Mouse (Mus musculus): ENCODE data around the gene Rdh16f2.
"Not testable (repeated sequence)": the region's sequence is repeated elsewhere in the genome, so short reads cannot be mapped to it uniquely, and the experiment has no call there.

The Rdh16f2 gene

DNA sequence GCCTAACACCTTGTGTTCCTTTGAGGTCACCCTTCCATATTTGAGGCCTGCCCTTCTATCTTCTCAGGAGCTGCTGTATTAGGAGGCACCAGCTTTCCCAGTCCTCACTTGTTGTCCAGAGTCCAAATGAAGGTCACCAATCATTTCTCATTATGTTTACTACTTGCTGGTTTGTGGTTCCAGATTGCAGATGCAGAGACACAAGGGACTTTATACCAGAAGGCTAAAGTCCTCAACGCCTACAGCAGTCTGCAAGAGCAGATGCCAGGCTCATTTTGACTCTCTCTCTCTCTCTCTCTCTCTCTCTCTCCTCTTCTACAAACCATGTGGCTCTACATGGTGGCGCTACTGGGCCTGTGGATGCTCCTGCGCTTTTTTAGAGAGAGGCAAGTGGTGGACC is at the start of gene Rdh16f2:
TSS of gene Rdh16f2 (plus strand) at position 243 of the 400 bp plus-strand sequence.
- DNase-seq (ENCODE audit: low spot score): no peak

DNA sequence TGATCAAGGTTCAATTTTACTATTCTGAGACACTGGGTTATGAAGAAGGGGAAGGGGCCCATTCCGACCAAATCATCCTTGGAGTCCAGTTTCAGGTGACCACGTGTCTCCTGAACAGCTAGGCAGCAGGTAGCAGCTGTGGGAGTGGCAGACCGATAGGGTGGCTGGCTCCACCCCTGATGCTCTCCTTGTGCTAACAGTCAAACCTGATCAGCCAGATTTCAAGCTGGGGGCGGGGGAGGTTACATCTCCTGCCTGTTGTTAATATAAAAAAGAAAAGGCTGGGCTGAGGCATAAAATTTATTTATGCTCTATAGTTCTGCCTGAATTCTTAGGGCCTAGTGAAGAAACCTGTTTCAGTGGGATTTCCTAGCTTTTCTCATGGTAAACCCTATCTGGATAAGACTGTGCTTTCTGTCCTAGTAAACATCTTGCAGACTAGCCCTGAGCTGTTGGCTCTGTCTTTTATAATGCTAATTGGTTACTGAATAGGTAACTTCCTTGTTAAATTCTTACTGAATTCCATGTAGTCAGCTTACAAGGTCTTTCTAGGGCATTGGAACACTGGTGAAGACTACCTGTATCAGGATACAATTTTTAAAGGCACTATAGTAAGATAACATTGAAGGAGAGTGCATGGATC is 48.9 kb upstream of the Rdh16f2 start:
- DNase-seq (ENCODE audit: low spot score): not testable (repeated sequence)

DNA sequence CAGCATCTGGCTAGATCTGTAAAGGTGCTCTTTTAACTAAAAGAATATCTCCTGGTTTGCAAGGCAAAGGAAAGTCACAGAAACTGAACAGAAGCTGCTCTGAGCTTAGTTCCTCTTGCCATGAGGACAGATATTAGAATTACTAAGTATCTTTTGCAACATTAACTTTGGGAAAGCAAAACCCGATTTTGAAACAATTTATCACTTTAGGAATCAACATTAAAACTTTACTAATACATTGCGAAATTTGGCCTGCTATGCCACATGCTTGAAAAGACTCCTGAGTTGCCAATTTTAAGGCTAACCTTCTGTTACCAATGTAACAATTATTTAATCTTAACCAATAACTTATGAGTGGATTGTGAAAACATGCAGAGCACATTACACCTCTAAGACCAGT is 44.5 kb upstream of the Rdh16f2 start:
- DNase-seq (ENCODE audit: low spot score): not testable (repeated sequence)

DNA sequence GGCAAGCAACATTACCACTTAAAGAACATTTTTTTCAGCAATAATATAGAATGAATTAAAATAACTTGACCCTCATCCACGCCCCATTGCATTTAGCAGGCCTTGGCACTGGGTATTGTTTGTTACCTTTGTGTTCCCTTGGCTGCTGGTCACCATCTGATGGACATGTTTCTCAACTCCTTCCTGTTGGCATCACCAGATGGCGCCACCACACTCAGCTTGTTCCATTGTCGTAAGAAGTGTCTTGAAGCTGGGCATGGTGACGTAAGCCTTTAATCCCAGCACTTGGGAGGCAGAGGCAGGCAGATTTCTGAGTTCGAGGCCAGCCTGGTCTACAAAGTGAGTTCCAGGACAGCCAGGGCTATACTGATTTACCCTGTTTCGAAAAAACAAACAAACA is 40.9 kb upstream of the Rdh16f2 start:
- peak; percentile 46 for DNase-seq (ENCODE audit: low spot score)

DNA sequence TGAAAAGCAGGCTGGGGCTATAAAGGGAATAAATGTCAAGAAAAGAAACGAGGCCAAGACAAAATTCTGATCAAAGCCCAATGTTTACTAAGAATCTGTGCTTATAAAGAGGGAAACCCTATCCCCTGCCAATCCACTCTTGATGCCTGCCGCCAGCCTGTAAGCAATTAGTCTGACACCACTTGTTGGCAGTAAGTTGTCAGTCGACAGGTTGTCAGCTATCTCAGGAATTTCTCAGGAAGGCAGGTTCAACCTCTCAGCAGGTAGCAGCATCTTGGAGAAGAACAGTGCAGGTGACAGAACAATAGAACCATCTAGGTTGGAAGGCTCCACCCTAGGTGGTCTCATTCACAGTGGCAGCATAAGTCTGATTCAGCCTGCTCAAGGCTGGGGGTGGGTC is 37.2 kb upstream of the Rdh16f2 start:
- no peak for DNase-seq (ENCODE audit: low spot score)

DNA sequence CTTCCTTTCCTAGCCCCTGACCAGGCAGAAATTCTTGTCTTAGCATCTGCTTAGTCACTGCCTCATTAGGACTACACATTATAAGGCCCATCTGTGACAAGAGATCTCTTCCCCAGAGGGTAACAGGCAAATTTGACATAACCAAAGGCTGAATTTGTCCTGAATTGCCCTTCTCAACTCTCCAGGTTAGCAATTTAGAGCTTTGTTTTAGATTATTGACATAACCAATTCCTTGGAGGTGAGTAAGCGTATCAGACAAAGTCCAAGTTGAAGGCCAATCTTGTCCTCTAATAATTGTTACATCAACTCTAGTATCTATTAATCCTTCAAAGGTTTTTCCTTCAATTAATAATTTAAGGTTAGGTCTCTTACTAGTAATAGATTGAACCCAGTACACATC is 32.1 kb upstream of the Rdh16f2 start:
- not testable (repeated sequence) for DNase-seq (ENCODE audit: low spot score)

DNA sequence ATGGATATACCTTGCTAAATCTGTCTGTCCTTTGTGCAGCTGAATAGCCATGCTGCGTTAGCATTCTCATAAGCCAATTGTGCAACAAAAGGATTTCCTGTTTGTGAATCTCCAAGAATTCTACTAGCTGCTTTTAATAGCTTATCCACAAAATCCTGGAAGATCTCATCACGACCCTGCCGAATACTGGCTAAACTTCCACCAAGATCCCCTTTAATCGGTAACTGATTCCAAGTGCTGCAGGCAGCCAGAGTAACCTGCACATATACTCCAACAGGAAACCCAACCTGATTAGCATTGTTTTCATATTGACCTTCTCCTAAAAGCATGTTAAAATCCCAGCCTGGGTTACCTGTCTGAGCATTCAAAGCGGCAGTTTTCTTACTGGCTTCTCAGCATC is 31.0 kb upstream of the Rdh16f2 start:
- DNase-seq (ENCODE audit: low spot score): no peak

DNA sequence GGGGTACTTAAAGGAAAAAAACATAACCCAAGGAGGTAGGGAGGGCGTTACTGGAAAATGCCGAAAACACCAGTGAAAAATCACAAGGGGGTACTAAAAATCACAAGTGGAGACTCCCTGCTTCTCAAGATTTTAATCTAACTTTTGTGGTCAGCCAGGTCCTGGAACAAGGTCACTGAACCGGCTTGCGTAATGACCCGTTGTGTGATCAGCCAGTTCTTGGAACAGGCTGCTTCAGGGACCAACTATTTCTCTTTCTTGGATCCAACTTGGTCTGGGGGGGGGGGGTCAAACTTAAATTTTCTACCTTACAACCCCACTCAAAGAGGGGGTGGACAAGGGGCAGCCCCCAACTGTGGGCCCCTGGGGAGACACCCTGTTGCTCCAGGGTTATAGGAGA is 28.5 kb upstream of the Rdh16f2 start:
- not testable (repeated sequence) for DNase-seq (ENCODE audit: low spot score)

DNA sequence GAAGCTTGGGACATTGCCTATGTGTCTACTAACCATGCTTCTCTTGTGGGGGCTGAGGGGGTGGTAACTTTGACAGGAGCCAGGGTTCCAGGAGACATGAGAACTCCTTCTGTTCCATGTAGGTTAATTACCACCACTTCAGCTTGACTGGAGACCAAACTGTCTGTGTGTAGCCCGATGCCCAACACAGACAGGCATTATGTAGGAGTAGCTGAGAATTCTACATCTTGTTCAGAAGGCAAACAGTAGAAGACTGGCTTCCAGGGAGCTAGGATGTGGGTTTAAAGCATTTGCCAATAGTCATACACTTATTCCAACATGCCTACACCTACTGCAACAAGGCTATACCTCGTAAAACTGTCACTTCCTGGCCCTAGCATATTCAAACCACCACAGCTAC is 27.7 kb upstream of the Rdh16f2 start:
- DNase-seq (ENCODE audit: low spot score): no peak

DNA sequence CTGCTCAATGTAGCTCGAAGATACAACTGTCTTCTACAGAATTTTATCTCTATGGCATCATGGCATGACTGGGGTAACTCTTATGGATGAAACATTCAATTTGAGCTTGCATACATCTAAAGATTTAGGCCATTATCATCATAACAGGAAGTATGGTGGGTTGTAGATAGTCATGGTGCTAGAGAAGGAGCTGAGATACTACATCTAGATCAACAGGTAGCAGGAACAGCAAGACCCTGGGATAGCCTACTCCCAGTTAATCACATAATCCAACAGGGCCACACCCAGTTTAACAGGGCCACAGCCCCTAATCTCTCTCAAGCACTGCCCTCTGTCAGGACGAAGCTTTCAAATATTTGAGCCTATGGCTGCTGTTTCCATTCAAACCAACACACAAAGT is 25.5 kb upstream of the Rdh16f2 start:
- DNase-seq (ENCODE audit: low spot score): no peak

DNA sequence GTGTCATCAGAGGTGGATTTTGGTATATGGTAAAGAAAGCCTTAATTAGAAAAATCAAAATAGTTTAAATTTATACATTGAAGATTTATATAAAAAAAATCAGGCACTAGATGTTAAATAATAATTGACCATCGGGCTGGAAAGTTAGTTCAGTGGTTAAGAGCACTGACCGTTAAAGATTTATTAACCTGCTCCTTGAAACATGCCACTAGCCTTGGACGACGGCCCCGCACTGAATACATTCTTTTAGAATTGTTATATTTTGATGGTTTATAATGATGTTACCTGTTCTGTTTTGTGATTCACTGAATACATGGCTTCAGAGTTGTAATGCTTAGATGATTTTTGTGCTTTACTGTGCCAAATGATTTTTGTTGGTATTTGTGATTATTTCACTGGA is 20.3 kb upstream of the Rdh16f2 start:
- not testable (repeated sequence) for DNase-seq (ENCODE audit: low spot score)

DNA sequence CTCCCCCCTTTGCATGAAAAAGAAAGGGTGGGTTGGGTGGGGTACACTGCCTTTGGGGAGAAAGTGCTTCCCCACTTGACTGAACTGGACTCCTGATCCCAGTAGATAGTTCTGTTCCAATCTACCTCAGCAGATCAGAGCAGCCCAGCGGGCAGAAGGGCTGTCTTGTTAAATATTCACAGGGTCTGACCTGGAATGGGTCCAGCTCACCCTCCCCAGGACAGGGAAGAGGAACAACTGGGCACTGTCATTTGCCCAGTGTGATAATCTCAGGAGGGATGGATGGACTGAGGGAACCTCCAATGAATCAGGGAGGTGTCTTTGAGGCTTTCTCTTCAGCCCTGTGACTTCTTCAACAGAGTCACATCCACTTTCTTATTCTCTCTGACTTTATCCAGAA is 18.2 kb upstream of the Rdh16f2 start:
- no peak for DNase-seq (ENCODE audit: low spot score)

DNA sequence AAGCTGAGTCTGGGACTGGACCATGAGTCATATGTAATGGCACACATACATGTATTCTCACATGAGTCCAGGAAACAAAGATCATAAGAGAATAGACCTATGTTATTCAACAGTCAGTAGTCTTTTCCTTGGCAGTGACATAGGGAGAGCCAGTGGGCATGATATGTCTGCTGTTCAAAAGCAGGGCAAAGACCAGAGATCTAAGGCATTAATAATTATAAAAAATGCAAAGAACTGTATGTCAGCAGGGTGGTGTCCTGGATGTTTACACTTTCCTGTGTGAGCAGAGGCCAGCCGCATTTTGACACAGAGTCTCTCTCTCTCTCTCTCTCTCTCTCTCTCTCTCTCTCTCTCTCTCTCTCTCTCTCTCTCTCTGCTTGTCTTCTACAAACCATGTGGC is 16.6 kb upstream of the Rdh16f2 start, which contains the start of gene Rdh19:
TSS of gene Rdh19 (plus strand) at position 301 of the 400 bp plus-strand sequence.
- no peak for DNase-seq (ENCODE audit: low spot score)

DNA sequence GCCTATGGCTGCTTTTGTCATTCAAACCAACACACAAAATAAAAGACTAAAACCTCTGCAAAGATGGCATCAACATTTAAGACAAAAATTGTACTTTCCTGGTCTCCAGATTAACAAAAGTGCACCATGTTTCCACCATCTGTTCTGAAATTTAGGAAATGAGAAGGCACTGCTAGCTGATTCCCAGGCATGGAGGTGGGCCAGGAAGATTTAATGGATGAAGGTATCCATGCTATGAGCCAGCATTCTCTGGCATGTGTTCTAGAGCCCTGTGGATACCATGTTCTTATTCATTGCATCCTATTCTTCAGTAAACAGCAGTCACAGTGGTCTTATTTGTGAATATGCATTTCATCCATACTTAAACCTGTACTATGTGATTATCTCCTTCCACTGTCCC is 9.9 kb upstream of the Rdh16f2 start:
- DNase-seq (ENCODE audit: low spot score): no peak

DNA sequence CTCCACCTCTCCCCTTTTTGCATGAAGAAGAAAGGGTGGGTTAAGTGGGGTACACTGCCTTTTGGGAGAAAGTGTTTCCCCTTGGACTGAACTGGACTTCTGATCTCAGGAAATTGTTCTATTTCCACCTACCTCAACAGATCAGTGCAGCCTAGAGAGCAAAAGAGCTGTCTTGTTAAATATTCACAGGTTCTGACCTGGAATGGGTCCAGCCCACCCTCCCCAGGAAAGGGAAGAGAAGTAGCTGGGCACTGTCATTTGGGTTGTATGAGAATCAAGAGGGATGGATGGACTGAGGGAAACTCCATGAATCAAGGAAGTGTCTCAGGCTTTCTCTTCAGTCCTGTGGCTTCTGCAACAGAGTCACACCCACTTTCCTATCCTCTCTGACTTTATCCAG is 1.3 kb upstream of the Rdh16f2 start:
- DNase-seq (ENCODE audit: low spot score): no peak

DNA sequence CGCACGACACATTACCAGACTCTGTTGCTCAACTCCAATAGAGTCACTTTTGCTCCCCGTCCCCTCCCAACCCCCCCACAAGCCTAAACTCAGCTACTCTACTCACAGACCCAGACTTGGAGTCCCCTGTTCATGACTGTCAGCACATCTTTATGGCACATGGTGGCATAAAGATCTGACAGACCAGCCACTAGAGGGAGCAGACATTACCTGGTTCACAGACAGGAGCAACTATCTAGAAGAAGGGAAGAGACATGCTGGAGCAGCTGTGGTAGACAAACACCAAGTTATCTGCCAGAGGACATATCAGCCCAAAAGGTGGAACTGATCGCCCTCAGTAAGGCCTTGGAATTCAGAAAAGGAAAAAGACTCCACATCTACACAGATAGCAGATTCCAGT is 6.2 kb downstream of the Rdh16f2 start:
- no peak for DNase-seq (ENCODE audit: low spot score)

DNA sequence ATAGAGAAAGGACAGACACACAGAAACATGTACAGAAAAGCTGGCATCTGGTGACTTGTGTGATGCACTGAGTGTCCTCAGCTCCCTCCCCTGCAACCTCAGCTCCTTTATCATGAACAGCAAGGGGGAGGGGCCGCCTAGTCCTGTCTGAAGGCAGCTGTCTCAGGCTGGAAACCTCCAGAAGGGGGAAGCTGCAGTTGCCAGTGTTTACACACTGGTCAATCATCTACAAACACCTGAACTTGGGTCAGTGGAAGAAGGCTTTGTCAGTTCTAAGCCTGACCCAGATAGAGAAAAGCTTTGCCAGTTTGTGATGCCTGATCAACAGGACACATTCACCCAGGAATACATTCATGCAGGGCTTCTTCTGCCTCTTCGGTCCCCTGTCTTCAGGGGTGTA is 11.4 kb downstream of the Rdh16f2 start:
- DNase-seq (ENCODE audit: low spot score): peak; percentile 63

DNA sequence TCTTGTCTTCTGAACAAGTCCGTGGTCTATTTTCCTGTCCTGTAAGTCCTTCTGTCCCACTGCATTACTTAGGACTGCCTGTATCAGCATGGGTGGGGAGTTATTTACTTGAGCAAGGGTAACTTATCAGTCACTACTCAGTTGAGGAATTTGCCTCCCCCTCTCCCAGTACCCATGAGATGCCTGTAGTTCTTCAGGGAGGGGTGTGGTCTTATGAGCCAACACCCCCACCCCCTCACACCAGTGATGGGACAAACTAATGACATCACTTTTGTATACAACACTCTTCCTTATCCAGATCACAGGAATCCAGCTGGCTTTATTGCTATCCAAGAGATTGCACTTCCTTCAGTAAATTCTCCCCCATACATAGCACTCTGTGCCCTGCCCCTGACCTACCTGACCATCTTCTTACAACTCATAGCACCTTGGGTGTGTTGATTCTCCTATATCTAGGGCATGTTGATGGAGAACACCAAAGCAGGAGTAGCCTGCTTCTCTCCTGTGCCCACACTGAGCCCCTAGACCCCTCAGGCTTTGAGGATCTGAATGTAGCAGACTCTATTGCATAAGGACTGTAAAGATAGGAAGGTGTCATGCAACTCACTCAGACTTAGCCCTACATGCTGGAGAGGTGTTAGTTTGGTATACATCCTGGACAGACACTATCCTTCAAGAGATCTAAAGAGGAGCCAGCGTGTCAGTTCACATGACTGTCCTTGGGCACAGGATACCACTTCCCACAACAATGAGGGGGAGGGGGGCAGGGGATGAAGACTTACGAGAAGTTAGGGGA is 12.2 kb downstream of the Rdh16f2 start:
- DNase-seq (ENCODE audit: low spot score): no peak

DNA sequence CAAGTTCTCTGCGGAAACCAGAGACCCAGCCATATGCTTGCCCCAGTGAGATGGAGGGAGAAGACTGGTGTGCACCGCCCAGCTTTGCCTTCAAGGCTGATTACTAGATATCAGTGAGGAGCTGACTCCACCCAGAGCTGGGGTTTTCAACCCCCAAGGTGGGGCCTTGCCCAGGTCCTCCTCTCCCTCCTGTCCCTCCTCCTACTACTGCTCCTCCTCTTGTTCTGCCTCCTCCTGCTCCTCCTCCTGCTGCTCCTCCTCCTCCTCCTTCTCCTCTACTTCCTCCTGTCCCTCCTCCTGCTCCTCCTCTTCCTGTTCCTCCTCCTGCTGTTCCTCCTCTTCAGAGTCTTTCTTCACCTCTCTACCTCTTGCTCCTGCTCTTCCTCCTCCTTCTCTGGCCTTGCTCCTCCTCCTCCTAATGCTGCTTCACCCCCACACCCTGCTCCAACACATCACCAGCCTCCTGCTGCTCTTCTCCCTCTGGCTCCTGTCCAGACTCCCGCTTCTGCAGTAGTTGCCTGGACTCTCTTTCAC is 12.9 kb downstream of the Rdh16f2 start:
- DNase-seq (ENCODE audit: low spot score): peak; percentile 52

DNA sequence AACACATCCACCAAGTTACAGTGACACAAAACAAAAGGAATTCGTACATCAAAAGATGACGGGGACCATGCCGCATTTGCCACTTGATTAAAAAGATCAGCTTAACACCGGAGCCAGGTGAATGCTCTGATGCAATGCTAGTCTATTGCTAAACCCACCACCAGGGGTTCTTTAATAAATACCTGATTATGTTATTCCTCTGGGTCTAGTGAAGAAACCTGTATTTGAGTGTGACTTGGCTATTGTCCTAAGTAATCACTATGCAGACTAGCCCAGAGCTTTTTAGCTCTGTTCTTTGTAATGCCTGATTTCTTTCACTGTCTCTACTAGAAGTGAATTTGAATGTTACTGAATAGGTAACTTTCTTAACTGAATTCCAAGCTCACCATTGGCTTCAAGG is 14.8 kb downstream of the Rdh16f2 start:
- no peak for DNase-seq (ENCODE audit: low spot score)

DNA sequence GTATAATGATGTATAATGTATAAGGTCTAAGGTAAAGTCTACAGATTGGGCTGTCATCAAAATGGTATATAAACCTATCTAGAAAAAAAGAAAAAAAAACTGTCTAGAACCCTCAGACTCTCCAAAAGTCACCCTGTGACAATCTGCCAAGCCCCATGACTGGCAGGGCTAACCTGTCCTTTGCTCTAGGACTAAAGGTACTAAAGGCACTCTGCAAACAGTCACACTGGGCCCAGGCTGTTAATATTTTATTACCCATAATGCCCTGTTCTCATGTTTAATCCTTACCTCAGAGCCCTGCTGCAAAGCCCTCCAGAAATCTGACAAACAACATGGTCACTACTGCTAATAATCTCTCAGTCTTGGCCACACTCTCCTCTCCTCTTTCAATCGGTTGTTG is 20.3 kb downstream of the Rdh16f2 start:
- DNase-seq (ENCODE audit: low spot score): no peak

DNA sequence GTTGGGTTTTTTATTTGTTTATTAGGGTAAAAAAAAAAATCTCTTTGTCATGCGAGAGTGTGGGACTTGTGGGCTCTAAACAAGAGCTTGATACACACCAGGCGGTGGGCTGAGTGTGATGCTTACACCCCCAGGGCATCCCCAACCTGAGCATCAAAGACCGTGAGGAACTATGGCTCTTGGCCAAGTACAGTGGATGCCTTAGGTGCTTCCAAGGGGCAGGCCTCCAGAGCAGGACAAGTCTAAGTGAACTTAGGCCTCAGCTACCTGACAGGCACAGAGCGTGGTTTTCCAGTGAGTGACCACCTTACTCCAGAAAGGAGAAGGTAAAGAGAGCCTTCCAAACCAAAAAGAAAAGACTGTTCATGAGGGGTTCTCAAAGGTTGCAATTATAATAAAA is 20.7 kb downstream of the Rdh16f2 start:
- DNase-seq (ENCODE audit: low spot score): no peak

DNA sequence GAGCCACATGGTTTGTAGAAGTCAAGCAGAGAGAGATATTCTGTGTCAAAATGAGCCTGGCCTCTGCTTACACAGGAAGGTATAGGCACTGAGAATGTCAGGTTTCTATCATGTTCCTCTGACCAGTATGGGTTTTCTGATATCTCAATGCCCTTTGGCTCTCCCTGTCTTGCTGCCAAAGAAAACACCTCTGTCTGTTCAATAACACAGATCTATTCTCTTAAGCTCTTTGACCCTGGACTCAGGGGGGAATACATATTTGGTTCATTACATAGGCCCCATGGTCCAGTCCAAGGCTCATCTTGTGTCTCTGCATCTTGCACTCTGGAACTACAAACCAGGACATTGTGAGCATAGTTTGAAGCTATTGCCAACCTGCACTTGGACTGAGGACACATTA is 22.3 kb downstream of the Rdh16f2 start, which contains the start of gene Rdh7:
TSS of gene Rdh7 (minus strand) at position 213 of the 400 bp plus-strand sequence.
- no peak for DNase-seq (ENCODE audit: low spot score)

Measured in testis, postnatal 10 days (tissue).